Mouse (Mus musculus) kidney, adult 2 months (tissue): ENCODE data around the gene Fmc1. TPM values are rescaled to one million over a fixed set of nuclear protein-coding genes. Genes with fewer than 3 reads are reported as not detected.
"Not testable (repeated sequence)": the region's sequence is repeated elsewhere in the genome, so short reads cannot be mapped to it uniquely, and the experiment has no call there.

ENCODE experiments used
- DNase-seq: peaks from one replicate; pipeline ENCODE4 v3.0.0; 2021
- H3K27ac ChIP-seq: fragments of 200-500 bp; 2 replicates; pipeline ENCODE4 v1.5.1; 2012; ENCODE audit warnings: low read depth, low read length, control low read depth, inconsistent platforms; ENCODE audit not compliant: insufficient read depth
- H3K27me3 ChIP-seq: fragments of 200-500 bp; replicated peaks from 2 replicates; pipeline ENCODE4 v1.6.1; 2012; ENCODE audit warnings: mild to moderate bottlenecking, moderate library complexity, low read length, inconsistent platforms; ENCODE audit not compliant: control insufficient read depth, insufficient read depth
- H3K36me3 ChIP-seq: fragments of 200-500 bp; 2 replicates; pipeline ENCODE4 v1.6.1; 2012; ENCODE audit warnings: mild to moderate bottlenecking, moderate library complexity, low read length, inconsistent platforms; ENCODE audit not compliant: control insufficient read depth, insufficient read depth
- H3K4me1 ChIP-seq: fragments of 200-500 bp; 2 replicates; pipeline ENCODE4 v1.6.1; 2011; ENCODE audit warnings: low read length; ENCODE audit not compliant: control insufficient read depth, insufficient read depth
- H3K4me3 ChIP-seq: fragments of 200-500 bp; 2 replicates; pipeline ENCODE4 v1.5.1; 2011; ENCODE audit warnings: mild to moderate bottlenecking, low read depth, low read length, control low read depth; ENCODE audit not compliant: insufficient read depth
- CTCF ChIP-seq: fragments of 200-500 bp; conservative IDR thresholded peaks from 2 replicates; pipeline ENCODE4 v1.5.1; 2011; ENCODE audit warnings: low read depth, mild to moderate bottlenecking, control low read depth, low read length, moderate library complexity, mixed read lengths; ENCODE audit not compliant: insufficient read depth, insufficient read length
- POLR2A ChIP-seq: fragments of 200-500 bp; IDR thresholded peaks from one replicate; pipeline ENCODE4 v1.6.1; 2011; ENCODE audit warnings: low read depth, low read length, control low read depth
- WGBS: fragments of 180-500 bp; shearing (Covaris S2); methylation state at CpG from one replicate; pipeline ENCODE4 v1.1.7; 2018; 5-methylcytosine and 5-hydroxymethylcytosine counted together
- polyA plus RNA-seq: library from polyadenylated mRNA; depleted of rRNA; stranded (reverse); fragments of >200 nt; gene quantifications from 2 replicates; pipeline ENCODE4 v1.2.3, GENCODE M21; 2012

Fmc1 gene
- polyA plus RNA-seq, 1 experiment: 572 TPM

DNA sequence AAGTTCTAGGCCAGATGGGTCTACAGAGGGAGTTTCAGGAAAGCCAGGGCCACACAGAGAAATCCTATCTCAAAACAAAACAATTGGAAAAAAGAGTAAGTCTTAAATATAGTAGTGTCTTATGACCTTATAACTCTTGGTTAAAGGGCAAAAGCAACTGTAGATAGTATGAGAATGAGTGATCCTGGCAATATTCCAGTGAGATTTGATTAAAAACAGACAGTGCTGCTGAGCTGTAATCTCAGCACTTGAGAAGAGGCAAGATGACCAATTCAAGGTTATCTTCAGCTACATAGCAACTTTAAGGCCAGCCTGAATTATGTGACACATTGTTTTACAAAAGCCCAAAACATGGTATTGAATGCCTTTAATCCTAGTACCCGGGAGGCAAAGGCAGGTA, 14.4 kb downstream of the Fmc1 start:
- no peak for TF ChIP-seq CTCF
- no peak for TF ChIP-seq POLR2A
- Histone ChIP-seq H3K4me1 (peaks cover 3% of the 10 kb centered on the region; the same call in 1 of the 2 replicates), H3K36me3 (no peaks in the 10 kb centered on the region), H3K4me3 (no peak overlapping the region), H3K27ac (no peak overlapping the region), H3K27me3 (no peaks in the 10 kb centered on the region)
- no peak for DNase-seq
- WGBS: 76% methylated on average over 1 of the region's 1 CpGs

DNA sequence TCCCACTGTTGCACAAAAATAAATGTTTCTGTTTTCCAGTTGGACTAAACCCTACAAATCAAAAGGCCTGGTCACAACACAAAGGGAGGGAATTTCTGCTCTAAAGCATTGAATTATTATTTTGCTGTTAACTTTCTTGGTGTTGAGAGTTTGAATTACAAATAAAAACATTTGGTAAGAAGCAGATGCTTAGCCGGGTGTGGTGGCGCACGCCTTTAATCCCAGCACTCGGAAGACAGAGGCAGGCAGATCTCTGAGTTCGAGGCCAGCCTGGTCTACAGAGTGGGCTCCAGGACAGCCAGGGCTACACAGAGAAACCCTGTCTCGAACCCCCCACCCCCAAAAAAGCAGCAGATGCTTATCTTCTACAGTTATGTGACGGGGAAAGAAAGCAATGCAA, 15.3 kb downstream of the Fmc1 start:
- not testable (repeated sequence) for H3K27me3 ChIP-seq, DNase-seq, H3K27ac ChIP-seq, H3K36me3 ChIP-seq, H3K4me1 ChIP-seq, H3K4me3 ChIP-seq
- WGBS: 95% methylated on average over 7 of the region's 7 CpGs

DNA sequence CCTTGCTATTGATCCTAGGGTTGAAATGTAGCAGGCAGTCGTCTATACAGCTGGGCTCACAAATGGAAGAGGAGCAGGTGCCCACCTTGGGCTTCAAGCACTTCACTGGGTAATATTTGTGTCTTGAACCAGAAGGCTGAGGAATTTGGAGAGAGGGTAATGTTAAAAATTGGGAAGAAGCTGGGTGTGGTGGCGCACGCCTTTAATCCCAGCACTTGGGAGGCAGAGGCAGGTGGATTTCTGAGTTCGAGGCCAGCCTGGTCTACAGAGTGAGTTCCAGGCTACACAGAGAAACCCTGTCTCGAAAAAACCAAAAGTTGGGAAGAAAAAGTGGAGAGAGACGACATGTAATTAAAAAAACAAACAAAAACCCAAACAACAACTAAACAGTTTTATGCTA, 16.5 kb downstream of the Fmc1 start:
- not testable (repeated sequence) for DNase-seq, H3K27me3 ChIP-seq, H3K36me3 ChIP-seq, H3K4me3 ChIP-seq, H3K4me1 ChIP-seq
- 75% methylated on average over 6 of the region's 6 CpGs for WGBS
- peak overlapping the region; percentile 57; the same call in 1 of the 2 replicates for H3K27ac ChIP-seq

DNA sequence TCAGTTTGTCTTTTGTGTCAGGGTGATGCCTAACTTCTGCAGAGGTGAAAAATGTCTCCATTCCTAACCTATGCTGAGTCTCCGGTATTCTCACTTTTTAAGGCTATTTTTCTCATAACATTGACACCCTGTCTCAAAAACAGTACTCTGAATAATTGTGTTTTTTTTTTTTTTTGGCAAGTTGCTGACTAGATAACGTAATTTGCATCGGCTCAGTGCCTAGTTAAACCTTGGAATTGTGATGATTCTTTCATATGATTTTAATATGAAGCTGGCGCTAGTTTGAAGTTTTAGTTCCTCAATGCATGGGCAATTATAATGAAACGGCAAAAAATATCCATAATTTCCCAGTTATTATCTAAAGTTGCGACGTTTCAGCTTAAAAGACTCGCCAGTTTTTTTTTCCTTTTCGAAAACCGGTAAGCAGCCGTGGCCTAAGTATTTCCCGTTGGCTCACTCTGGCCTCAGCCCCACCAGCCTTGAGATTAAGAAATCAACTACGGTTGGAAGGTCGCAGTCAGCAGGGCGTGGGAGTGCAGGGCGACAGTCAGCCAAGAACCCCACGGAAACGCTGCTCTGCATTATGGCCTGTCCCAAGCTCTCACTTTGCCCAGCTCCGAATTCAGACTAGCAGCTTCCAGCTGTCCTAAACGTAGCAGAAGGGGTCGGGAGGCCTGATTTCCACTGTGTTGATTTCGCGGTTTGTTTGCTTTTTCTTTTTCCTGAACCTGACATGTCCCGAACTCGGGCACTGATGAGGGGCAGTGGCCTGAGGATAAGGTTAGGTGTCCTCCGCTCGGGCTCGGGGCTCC, 17.2 kb downstream of the Fmc1 start:
- Histone ChIP-seq H3K4me3 (peak overlapping the region; percentile 74), H3K27me3 (no peaks in the 10 kb centered on the region), H3K36me3 (no peaks in the 10 kb centered on the region), H3K27ac (peak overlapping the region; percentile 95), H3K4me1 (peaks cover 3% of the 10 kb centered on the region; the same call in 1 of the 2 replicates)
- no peak for DNase-seq
- WGBS: 2% methylated on average over 28 of the region's 28 CpGs
- no peak for TF ChIP-seq CTCF
- TF ChIP-seq POLR2A: no peak

DNA sequence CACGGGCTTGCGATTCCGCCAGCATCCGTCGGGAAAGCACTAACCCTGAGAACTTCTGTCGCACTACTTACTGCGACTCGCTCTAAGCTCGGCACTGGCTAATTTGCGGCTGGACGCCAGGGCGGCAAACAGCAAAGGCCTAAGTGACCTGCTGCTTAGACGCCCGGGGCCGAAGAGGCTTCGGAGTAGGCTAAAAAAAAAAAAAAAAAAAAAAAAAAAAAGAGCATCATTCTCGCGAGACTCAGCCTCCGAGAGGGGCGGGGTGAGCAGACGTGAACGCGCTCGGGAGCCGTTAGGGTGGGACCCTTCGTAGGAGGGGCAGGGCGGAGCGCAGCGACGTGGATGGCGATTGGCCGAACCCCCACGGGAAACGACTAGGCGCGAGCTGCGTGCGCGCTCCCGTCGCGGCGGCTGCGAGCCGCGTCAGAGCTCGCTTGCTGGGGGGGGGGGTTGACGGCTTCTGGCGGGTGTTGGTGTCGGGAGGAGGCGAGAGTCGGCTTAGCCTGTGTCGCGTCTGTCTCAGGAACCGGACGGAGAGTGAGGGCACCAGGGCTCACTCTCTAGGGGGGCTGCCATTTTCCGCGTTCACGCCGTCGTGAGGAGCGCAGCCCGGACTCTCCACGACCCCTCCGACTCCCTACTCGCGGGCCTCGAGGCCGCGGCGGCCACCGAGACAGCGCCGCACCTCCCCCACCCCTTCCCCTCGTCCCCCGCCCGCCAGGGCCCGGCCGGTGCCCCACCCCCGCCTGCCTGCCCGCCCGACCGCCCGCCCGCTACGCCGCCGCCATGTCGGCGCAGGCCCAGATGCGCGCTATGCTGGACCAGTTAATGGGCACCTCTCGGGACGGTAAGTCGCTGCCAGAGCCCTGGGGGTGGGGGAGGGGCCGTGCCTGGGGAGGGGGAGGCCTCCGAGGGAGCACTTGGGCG, 18.0 kb downstream of the Fmc1 start, which contains the start of gene Luc7l2:
Gene Luc7l2 (plus strand): TSS at position 273 of the 927 bp plus-strand sequence.
- DNase-seq: peak; percentile 98
- peak; percentile 84 for TF ChIP-seq POLR2A
- TF ChIP-seq CTCF: no peak
- peaks cover 3% of the 10 kb centered on the region; the same call in 1 of the 2 replicates for H3K4me1 ChIP-seq
- peak within 1 kb of the TSS; percentile 100 for H3K27ac ChIP-seq
- peak within 1 kb of the TSS; percentile 96 for H3K4me3 ChIP-seq
- WGBS: under 1% methylated on average over 95 of the region's 98 CpGs
- no peaks in the 10 kb centered on the region for H3K36me3 ChIP-seq
- no peaks in the 10 kb centered on the region for H3K27me3 ChIP-seq

DNA sequence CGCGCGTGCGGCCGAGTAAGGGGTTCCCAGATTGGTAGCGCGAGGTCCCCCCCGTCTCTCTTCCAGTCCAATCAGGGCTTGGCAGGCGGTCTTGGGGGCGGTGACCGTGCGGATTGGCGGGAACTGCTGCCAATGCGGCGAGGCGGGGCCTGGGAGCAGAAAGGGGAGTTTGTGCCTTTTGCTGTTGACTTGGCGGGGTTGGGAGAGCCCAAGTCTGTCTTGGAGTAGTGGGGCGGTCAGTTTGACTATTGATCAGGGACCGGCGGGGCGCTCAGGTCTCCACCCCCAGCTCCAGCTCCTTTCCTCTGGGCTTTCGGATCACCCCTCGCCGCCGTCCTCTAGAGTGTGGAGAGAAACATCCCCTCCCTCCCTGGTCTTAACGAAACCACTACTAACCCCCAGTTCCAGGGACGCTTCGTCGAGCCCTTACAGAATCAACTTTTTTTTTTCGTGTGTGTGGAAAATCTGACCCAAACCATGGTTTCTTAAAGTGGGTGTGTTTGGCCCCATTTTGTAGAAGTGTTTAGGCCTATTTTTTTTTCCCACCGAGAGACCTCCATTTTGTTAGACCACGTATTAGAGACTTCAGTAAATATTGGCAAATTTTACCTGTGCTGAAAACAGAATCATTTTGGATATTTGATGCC, 18.8 kb downstream of the Fmc1 start:
- under 1% methylated on average over 32 of the region's 32 CpGs for WGBS
- Histone ChIP-seq H3K27me3 (no peaks in the 10 kb centered on the region), H3K4me1 (peaks cover 3% of the 10 kb centered on the region; the same call in 1 of the 2 replicates), H3K27ac (peak overlapping the region; percentile 55; the same call in 1 of the 2 replicates), H3K36me3 (no peaks in the 10 kb centered on the region), H3K4me3 (peak overlapping the region; percentile 96)
- peak; percentile 99 for DNase-seq
- no peak for TF ChIP-seq POLR2A
- no peak for TF ChIP-seq CTCF
